Mouse (Mus musculus): ENCODE measurements around the gene Olfr711.

DNA sequence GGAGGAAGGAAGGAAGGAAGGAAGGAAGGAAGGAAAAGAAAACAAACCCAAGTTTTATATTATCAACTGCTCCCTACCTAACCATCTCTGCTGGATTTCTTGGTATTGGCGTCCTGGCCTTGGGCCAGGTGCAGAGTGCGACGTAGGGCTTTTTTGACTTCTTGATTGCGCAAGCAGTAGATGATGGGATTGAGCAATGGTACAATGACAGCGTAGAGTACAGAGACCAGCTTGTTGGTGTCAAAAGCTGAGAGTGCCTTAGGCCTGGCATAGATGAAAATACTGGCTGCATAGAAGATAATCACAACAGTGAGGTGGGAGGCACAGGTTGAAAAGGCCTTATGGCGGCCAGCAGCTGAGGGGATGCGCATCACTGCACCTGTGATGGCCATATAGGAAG lies 25.5 kb upstream of the Olfr711 start:
- TF ChIP-seq CTCF (IDR thresholded peaks at IDR 0.05; ENCODE audit: low read depth, low read length) (no peak), POLR2A (IDR thresholded peaks at IDR 0.05; ENCODE audit: extremely low read depth, insufficient read depth, low read length) (no peak)
